Mouse (Mus musculus) stomach, postnatal 0 days (tissue): Measurements from ENCODE around the gene Camkk2.

ENCODE experiments used
- CTCF ChIP-seq: IDR thresholded peaks from 2 replicates; pipeline ENCODE4 v1.5.1; 2016; ENCODE audit warnings: antibody characterized with exemption, low read depth, mild to moderate bottlenecking, moderate library complexity
- EP300 ChIP-seq: optimal IDR thresholded peaks from 2 replicates; pipeline ENCODE3; 2016; ENCODE audit warnings: antibody characterized with exemption

DNA sequence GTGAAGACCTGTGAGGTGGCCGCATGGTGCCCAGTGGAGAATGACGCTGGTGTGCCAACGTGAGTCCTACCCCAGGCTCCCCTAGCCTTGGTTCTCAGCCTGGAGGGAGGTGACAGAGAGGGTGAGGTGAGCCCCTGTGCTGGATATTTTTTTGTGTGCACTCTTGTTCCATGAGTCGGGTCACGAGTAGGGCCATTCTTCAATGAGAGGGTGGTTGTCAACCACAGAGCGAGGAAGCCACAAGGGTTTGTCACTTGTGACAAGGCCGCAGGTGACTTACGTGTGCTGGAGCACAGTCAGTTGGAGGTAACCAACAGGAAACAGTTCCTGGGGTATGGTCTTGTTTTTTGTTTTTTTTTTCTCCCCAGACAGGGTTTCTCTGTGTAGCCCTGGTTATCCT is 60.0 kb downstream of the Camkk2 start:
- TF ChIP-seq CTCF (no peak), EP300 (no peak)
